26 mouse cellular contexts compared by ENCODE assay signal in the genomic region with DNA sequence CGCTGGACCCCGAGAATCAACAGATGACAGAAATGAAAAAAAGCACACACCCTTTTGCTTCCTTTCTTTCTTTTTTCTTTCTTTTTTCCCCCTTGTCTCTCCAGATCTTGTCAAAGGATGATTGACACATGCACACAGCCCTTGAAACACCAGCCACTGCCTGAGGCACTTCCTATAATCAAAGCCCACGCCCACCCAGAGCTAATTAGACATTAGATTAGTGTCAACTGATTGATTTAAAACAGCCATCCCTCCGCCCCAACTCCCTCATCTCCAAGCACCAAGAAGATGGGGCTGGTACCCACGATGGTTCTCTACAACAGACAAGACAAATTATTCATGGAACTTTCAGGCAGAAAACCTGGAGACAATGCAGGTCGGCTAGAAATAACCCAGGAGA.
DNase-seq lines count a peak whose midpoint lies in the region; ATAC-seq lines count a peak whose summit lies in the region.
"Had no signal": no experiment of that assay in that cellular context is flagged by ENCODE, and none has a peak within 500 bp of the region (broad histone marks: within the 10 kb centered on the region; RNA-seq: fewer than 3 reads in every experiment).

No protein-coding gene starts in this region.

- 11% methylated on average over 6 of the region's 6 CpGs for WGBS in embryonic facial prominence, embryonic 10.5 days
- WGBS in forebrain, embryonic 13.5 days, result 3% methylated on average over 6 of the region's 6 CpGs

- H3K9ac ChIP-seq in forebrain, embryonic 13.5 days, result no peak overlapping the region
- H3K9ac ChIP-seq: heart, embryonic 13.5 days; hindbrain, embryonic 15.5 days; limb, embryonic 12.5 days; liver, postnatal 0 days had no signal

- peak; percentile 57; the same call in 1 of the 2 replicates for ATAC-seq in forebrain, embryonic 13.5 days
- ATAC-seq: activated CD4-positive, CD25-positive, alpha-beta regulatory T cell, adult 4 months; intestine, embryonic 16.5 days; liver, postnatal 0 days; lung, postnatal 0 days had no signal

- H3K4me2 ChIP-seq in forebrain, embryonic 13.5 days, result peak overlapping the region; percentile 10; the same call in 1 of the 2 replicates
- H3K4me2 ChIP-seq: heart, embryonic 13.5 days; hindbrain, embryonic 15.5 days; limb, embryonic 12.5 days; liver, embryonic 11.5 days; midbrain, embryonic 11.5 days had no signal

- no peaks in the 10 kb centered on the region for H3K36me3 ChIP-seq in embryonic facial prominence, embryonic 10.5 days (replicated peaks)
- H3K36me3 ChIP-seq in forebrain, embryonic 13.5 days (ENCODE audit: poor library complexity, severe bottlenecking), result no peaks in the 10 kb centered on the region
- H3K36me3 ChIP-seq: heart, embryonic 13.5 days; hindbrain, embryonic 15.5 days; limb, embryonic 12.5 days had no signal

- H3K27me3 ChIP-seq in embryonic facial prominence, embryonic 10.5 days (replicated peaks; ENCODE audit: low read depth, poor library complexity, severe bottlenecking), result no peaks in the 10 kb centered on the region
- no peaks in the 10 kb centered on the region for H3K27me3 ChIP-seq in forebrain, embryonic 13.5 days
- H3K27me3 ChIP-seq: heart, embryonic 13.5 days; hindbrain, embryonic 15.5 days; limb, embryonic 12.5 days had no signal

- peak overlapping the region; percentile 15; the same call in 1 of the 2 replicates for H3K27ac ChIP-seq in embryonic facial prominence, embryonic 10.5 days (replicated peaks)
- no peak overlapping the region; the same call in 1 of the 2 replicates for H3K27ac ChIP-seq in forebrain, embryonic 13.5 days
- H3K27ac ChIP-seq: heart, adult 2 months; hindbrain, embryonic 15.5 days; limb, embryonic 12.5 days had no signal

- H3K4me3 ChIP-seq in embryonic facial prominence, embryonic 10.5 days, result no peak overlapping the region
- no peak overlapping the region for H3K4me3 ChIP-seq in forebrain, embryonic 13.5 days
- H3K4me3 ChIP-seq: heart, adult 2 months; heart, embryonic 13.5 days; hindbrain, embryonic 15.5 days; limb, embryonic 12.5 days had no signal

- H3K4me1 ChIP-seq in embryonic facial prominence, embryonic 10.5 days, result peaks cover 66% of the 10 kb centered on the region
- H3K4me1 ChIP-seq in forebrain, embryonic 13.5 days, result peaks cover 26% of the 10 kb centered on the region
- H3K4me1 ChIP-seq: heart, embryonic 13.5 days had no signal

- intact Hi-C loops in left cerebral cortex, postnatal 10 days (cut with DNase I), result no loop called here

- peak; percentile 0 for DNase-seq in left cerebral cortex, adult 11 months (ENCODE audit: low spot score)
- no peak for DNase-seq in left cerebral cortex, postnatal 10 days (ENCODE audit: extremely low spot score in 1 of 2, low spot score in 2 of 2)
- no peak for DNase-seq in embryonic facial prominence, embryonic 10.5 days (ENCODE audit: low spot score)
- no peak for DNase-seq in frontal cortex, postnatal 25 days (ENCODE audit: low spot score in 2 of 2)
- no peak for DNase-seq in adrenal gland, adult 8-10 months
- no peak for DNase-seq in spleen, postnatal 4 days (ENCODE audit: low spot score in 2 of 2)
- DNase-seq: adrenal gland, postnatal 10 days; cerebellum, adult 8-10 months; gastrocnemius, postnatal 36 days; heart, adult 2 months; heart, postnatal 36 days; kidney, adult 9 months; kidney, postnatal 14 days; liver, postnatal 0 days; right cerebral cortex, postnatal 25 days; spleen, adult 18-20 months; thymus, postnatal 14 days had no signal

- no peaks in the 10 kb centered on the region for H3K9me3 ChIP-seq in embryonic facial prominence, embryonic 10.5 days
- no peaks in the 10 kb centered on the region for H3K9me3 ChIP-seq in forebrain, embryonic 13.5 days (replicated peaks)
- H3K9me3 ChIP-seq: heart, embryonic 13.5 days; hindbrain, embryonic 15.5 days; limb, embryonic 12.5 days had no signal
